Mouse (Mus musculus) layer of hippocampus, adult 2 months (tissue): ENCODE measurements at regions not wholly inside any gene's neighbourhood (a gene's known extent, or its start where the extent isn't known, plus 50 kb on each side); places are given as distances from the start of the nearest gene placed in this dataset.

Experiments used
- DNase-seq, 2 experiments: peaks; one replicate each; pipeline ENCODE4 v3.0.0; 2022; ENCODE audit warnings: low spot score in 2 of 2
- H3K27ac ChIP-seq: fragments of 200-600 bp; 2 replicates; pipeline ENCODE4 v1.8.1; 2022
- H3K4me3 ChIP-seq: fragments of 200-600 bp; 2 replicates; pipeline ENCODE4 v1.8.1; 2022; ENCODE audit warnings: mild to moderate bottlenecking
- CTCF ChIP-seq: fragments of 200-600 bp; conservative IDR thresholded peaks from 2 replicates; pipeline ENCODE4 v1.8.1; 2022; ENCODE audit warnings: antibody characterized with exemption, mild to moderate bottlenecking, moderate library complexity

GRCm38 (mm10) chr1:138343451-138343850 is 69.9 kb downstream of the Atp6v1g3 start:
- Histone ChIP-seq H3K4me3 (no peak overlapping the region), H3K27ac (no peak overlapping the region)
- DNase-seq, result no peak
- TF ChIP-seq CTCF, result no peak

DNA sequence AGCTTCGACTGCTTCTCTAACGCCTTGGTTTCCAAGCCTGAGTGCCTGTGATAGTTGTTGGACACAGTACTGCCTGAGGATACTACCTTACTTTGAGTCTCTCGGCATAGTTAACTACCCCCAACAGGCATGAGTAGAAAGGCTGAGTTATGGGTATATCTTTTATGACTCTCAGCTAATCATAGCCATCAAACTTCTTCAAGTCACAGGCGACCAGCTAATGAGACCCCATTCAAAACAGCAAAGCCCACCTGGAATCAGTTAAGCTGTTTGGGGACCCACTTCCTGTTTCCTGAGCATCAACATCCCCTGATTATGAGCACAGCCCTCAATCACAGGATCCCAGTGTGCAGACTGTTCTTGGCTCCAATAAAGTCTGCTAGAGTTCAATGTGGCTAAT is 71.4 kb downstream of the Atp6v1g3 start:
- DNase-seq, result no peak
- TF ChIP-seq CTCF, result no peak
- no peak overlapping the region for H3K4me3 ChIP-seq

DNA sequence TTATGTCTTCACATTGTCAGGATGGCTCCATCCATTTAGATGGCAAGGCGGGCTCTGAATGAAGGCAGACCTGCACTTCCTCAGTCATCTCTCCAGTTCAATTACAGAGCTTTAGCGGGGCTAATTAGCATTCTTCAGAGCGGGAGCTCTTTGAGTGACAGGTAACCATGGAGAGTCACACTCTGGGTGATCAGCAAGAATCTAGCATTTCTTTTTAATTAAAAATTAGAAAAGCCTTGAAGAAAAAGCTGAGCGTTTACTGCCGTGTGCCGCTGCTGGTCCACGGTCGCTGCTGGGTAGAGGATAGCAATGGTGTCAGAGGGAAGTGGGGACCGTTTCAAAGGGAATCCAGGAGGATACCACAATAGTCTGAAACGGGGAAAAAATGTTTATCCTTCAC is 72.5 kb downstream of the Atp6v1g3 start:
- Histone ChIP-seq H3K27ac (peak overlapping the region; percentile 88), H3K4me3 (peak overlapping the region; percentile 45)
- DNase-seq, result no peak
- TF ChIP-seq CTCF, result no peak

More for the DNA sequence above, 71.4 kb downstream of the Atp6v1g3 start:
- no peak overlapping the region for H3K27ac ChIP-seq

GRCm38 (mm10) chr1:138346904-138347303 is 73.4 kb downstream of the Atp6v1g3 start:
- peak overlapping the region; percentile 88 for H3K27ac ChIP-seq
- no peak for DNase-seq
- no peak overlapping the region; the same call in 1 of the 2 replicates for H3K4me3 ChIP-seq
- TF ChIP-seq CTCF, result no peak

- no peak for TF ChIP-seq CTCF
- no peak overlapping the region for H3K27ac ChIP-seq
- H3K4me3 ChIP-seq, result no peak overlapping the region
- DNase-seq, result no peak
Measured at GRCm38 (mm10) chr1:138348447-138348846, 74.9 kb downstream of the Atp6v1g3 start.

DNA sequence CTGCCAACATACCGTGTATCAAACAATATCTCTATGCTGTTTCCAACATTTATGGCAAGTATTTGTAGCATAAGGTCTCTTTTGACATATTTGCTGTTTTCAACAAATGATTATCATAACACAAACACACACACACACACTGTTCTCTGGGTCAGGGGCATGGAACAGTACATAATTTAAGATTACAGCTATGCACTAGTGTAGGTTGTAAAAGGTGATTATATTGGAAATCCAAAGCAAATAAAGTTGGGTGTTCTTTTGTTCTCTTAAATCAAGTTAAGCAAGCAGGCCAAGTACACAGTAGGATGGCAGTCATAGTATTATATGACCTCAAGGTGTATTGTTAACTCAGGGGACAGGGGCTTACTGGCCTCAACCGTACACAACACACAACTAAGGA is 75.6 kb downstream of the Atp6v1g3 start:
- Histone ChIP-seq H3K4me3 (no peak overlapping the region), H3K27ac (no peak overlapping the region)
- TF ChIP-seq CTCF, result no peak
- no peak for DNase-seq

DNA sequence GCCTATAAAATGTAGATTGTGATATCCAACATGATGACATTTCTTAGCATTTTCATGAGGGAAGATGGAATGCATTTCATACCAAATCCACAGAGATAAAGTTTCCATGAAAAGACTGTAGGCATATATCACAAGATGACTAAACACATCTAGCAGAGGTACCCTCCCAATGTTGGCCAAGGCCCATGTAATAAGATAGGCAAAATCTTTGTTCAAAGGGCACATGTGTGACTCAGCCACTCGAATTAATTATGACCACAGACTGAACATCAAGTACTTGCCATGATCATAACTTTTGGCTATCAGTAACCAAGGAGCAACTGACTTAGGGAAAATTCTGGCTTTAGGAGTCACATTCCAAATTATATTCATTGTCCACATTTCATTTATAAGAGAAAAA is 82.9 kb downstream of the Atp6v1g3 start:
- DNase-seq, result no peak
- Histone ChIP-seq H3K27ac (no peak overlapping the region), H3K4me3 (no peak overlapping the region)
- TF ChIP-seq CTCF, result no peak

- Histone ChIP-seq H3K4me3 (no peak overlapping the region), H3K27ac (no peak overlapping the region)
- TF ChIP-seq CTCF, result no peak
- no peak for DNase-seq
Measured at GRCm38 (mm10) chr1:138362684-138363472, 89.3 kb downstream of the Atp6v1g3 start.

DNA sequence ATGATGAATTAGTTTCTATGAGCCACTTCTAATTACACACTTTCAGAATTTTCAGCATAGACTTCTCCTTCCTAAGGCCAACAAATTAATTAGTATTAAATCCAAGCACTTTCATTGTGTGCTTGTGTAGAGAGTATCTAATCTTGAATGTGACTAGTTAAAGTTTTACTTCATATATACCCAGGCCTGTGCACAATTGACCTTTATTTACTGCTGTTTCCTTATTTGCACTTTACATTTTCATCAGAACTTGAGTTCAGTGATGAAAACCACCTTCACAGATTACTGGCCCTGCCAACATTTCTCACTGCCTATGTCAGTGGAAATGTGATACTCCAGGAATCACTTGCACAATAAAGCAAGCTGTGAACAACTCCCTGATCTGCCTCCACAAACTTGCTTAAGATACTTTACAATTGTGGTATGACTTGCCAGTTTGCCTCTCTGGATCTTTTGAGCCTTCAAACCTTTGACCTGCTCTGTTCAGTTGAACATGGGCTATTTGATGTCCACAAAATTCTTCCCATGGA is 96.5 kb downstream of the Atp6v1g3 start:
- no peak overlapping the region for H3K27ac ChIP-seq
- TF ChIP-seq CTCF, result no peak
- no peak overlapping the region for H3K4me3 ChIP-seq
- DNase-seq, result no peak

- TF ChIP-seq CTCF, result no peak
- H3K27ac ChIP-seq, result no peak overlapping the region
- DNase-seq, result no peak
- no peak overlapping the region for H3K4me3 ChIP-seq
Measured at GRCm38 (mm10) chr1:138371474-138371873, 97.9 kb downstream of the Atp6v1g3 start.

DNA sequence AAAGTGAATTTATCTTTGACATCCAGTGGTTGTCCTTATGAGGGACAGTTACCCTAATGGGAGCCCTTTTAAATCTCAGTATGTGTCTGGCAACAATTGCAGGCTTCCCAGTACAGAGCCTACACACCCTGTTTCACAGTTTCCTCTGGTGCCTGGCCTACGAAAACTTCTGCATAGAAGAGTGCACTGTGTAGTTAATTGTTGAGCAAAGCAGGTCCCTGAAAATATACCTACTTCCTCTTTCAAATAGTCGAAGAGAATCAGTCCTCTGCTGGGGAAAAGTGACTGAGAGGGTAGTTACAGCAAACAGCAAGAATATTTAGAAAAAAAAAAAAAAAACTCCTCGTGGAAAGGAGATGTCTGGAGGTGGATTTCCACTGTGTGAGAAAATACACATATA is 110.6 kb downstream of the Atp6v1g3 start:
- H3K27ac ChIP-seq, result no peak overlapping the region
- no peak overlapping the region for H3K4me3 ChIP-seq
- no peak for TF ChIP-seq CTCF
- DNase-seq, result no peak

DNA sequence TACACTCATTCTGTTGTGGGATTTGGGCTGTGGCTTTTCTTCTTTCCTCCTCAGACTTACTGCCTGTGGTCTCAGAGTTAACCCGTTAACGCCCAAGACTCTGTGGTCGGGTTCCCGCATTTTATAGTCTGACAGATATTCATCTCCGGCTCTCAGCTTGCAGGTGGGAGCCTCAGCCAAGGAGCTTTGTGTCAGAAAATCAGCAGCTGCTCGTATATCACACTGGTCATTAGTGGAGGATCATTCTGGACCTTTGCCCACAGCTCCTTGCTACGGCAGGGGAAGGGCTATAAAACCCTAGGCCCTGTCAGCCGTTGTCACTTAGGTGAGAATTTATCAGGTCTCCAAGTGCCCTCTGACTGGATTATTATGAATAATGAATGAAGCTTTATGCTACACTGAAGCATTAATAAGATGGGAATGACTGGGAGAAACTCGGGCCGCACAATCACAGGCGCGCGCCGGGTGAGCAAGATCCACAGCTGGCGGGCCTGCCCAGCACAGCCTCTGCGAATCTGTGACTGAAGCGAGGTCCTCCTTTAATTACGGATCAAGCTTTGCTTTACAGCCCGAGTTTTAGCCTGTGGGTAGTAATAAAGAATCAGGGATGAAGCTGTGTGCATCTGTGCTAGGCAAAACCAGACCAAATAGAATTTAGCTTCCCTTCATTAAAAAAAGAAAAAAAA is 111.8 kb downstream of the Atp6v1g3 start:
- Histone ChIP-seq H3K27ac (no peak overlapping the region), H3K4me3 (no peak overlapping the region)
- no peak for DNase-seq
- TF ChIP-seq CTCF, result no peak

DNA sequence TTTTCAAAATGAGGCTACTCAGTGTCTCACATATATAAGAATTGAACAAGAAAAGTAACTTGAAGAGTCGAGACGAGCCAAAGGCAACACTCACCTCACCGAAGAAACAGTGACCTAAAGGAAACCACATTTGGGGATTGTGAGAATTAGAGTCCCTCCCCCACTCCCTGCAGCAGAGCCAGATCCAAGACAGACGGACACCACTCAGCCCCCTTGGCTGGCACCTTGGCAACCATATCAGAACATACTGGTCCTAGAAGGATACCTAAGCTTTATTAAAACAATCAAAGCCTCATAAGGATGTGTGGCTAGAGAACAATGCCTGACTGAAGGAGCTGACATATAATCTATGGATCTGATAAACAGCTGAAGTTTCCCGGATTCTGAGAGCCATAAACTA is 112.5 kb downstream of the Atp6v1g3 start:
- Histone ChIP-seq H3K27ac (no peak overlapping the region), H3K4me3 (no peak overlapping the region)
- TF ChIP-seq CTCF, result no peak
- DNase-seq, result no peak

GRCm38 (mm10) chr1:138388634-138389033 is 115.1 kb downstream of the Atp6v1g3 start:
- Histone ChIP-seq H3K4me3 (no peak overlapping the region), H3K27ac (no peak overlapping the region)
- TF ChIP-seq CTCF, result no peak
- peak; percentile 23 to 47 for DNase-seq
